Mouse (Mus musculus) testis, adult 2 months (tissue): ENCODE measurements around the gene Ddx59. TPM values are rescaled to one million over a fixed set of nuclear protein-coding genes. Genes with fewer than 3 reads are reported as not detected.
A peak's percentile ranks its signal among the peaks of the same experiment; 100 is the strongest.

Experiments used
- H3K27ac ChIP-seq: fragments of 200-500 bp; 2 replicates; pipeline ENCODE4 v1.5.1; 2012; ENCODE audit warnings: low read depth, low read length; ENCODE audit not compliant: control insufficient read depth, insufficient read depth
- H3K27me3 ChIP-seq: fragments of 200-500 bp; 2 replicates; pipeline ENCODE4 v1.6.1; 2012; ENCODE audit warnings: mild to moderate bottlenecking, low read length, moderate library complexity; ENCODE audit not compliant: control insufficient read depth, insufficient read depth
- H3K36me3 ChIP-seq: fragments of 200-500 bp; 2 replicates; pipeline ENCODE4 v1.6.1; 2012; ENCODE audit warnings: mild to moderate bottlenecking, low read length; ENCODE audit not compliant: control insufficient read depth, insufficient read depth
- H3K4me1 ChIP-seq: fragments of 200-500 bp; 2 replicates; pipeline ENCODE4 v1.6.1; 2012; ENCODE audit warnings: low read length; ENCODE audit not compliant: control insufficient read depth, insufficient read depth
- H3K4me3 ChIP-seq: fragments of 200-500 bp; 2 replicates; pipeline ENCODE4 v1.5.1; 2012; ENCODE audit warnings: low read depth, mild to moderate bottlenecking, low read length, moderate library complexity, mixed read lengths; ENCODE audit not compliant: control insufficient read depth
- CTCF ChIP-seq: fragments of 200-500 bp; IDR thresholded peaks from 2 replicates; pipeline ENCODE4 v1.5.1; 2012; ENCODE audit warnings: low read depth, mild to moderate bottlenecking, inconsistent platforms, low read length, moderate library complexity; ENCODE audit not compliant: control insufficient read depth, insufficient read depth, insufficient replicate concordance
- POLR2A ChIP-seq: fragments of 200-500 bp; IDR thresholded peaks from 2 replicates; pipeline ENCODE4 v1.6.1; 2012; ENCODE audit warnings: low read depth, mild to moderate bottlenecking, inconsistent platforms, low read length, moderate library complexity; ENCODE audit not compliant: control insufficient read depth
- polyA plus RNA-seq: library from polyadenylated mRNA; depleted of rRNA; stranded (reverse); fragments of >200 nt; gene quantifications from 2 replicates; pipeline ENCODE4 v1.2.3, GENCODE M21; 2012; rRNA removed

The Ddx59 gene
- polyA plus RNA-seq, 1 experiment = 4.7 TPM

DNA sequence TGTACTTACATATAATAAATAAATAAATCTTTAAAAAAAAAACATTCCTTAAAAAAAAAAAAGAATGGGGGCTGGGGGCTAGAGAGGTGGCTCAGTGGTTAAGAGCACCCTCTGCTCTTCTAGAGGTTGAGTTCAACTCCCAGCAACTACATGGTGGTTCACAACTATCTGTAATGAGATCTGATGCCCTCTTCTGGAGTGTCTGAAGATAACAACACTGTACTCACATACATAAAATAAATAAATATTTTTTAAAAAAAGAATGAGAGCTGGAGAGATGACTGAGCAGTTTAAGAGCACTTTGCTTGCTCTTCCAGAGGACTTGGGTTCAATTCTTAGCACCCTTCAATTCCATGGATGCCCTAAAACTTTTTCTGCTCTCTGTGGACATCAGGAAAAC is 50.1 kb downstream of the Ddx59 start:
- TF ChIP-seq POLR2A = no peak
- TF ChIP-seq CTCF = no peak
- no peak overlapping the region; the same call in 1 of the 2 replicates for H3K4me3 ChIP-seq
- H3K4me1 ChIP-seq = peaks cover 7% of the 10 kb centered on the region
- H3K27ac ChIP-seq = no peak overlapping the region
- no peaks in the 10 kb centered on the region for H3K27me3 ChIP-seq
- H3K36me3 ChIP-seq = no peaks in the 10 kb centered on the region

DNA sequence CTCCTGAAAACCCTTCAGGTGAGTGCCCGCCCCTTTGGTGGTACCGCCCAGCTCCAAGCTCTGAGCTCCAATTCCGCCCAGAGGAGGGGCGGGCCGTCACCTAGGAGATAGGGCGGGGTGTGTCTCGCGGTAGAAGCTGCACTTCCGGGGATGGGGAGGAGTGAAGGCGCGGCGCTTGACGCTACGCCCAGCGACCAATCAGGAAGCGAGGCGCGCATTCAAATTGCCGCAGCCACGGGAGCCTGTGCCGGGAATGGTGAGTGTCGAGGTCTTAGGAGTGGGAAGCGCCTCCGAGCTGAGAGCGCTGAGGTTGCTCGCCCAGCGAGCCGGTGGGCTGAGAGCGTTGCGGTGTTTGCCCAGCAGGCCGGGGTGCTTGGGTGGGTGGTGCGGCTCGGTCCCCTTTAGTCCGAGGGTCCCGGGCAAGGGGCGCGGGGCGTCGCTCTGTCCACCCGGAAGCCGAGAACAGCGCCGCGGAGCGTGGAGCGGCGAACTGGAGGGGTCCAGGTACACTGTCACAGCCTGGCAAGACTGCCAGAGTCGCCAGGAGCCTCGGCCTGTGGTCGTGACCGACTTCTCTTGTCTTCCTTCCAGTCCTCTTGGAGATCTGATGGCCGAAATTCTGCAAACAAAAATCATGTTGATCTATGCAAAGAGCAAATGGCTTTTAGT is 51.2 kb downstream of the Ddx59 start, which contains the start of gene Kif14:
Gene Kif14 (plus strand): TSS at position 201 of the 669 bp plus-strand sequence.
- Histone ChIP-seq H3K4me3 (peak within 1 kb of the TSS; percentile 92), H3K4me1 (peaks cover 7% of the 10 kb centered on the region), H3K27me3 (no peaks in the 10 kb centered on the region), H3K27ac (peak within 1 kb of the TSS; percentile 39; the same call in 1 of the 2 replicates), H3K36me3 (no peaks in the 10 kb centered on the region)
- TF ChIP-seq POLR2A (0 out of 2 replicates have a peak, but pooled peaks have one; percentile 64), CTCF (no peak)

DNA sequence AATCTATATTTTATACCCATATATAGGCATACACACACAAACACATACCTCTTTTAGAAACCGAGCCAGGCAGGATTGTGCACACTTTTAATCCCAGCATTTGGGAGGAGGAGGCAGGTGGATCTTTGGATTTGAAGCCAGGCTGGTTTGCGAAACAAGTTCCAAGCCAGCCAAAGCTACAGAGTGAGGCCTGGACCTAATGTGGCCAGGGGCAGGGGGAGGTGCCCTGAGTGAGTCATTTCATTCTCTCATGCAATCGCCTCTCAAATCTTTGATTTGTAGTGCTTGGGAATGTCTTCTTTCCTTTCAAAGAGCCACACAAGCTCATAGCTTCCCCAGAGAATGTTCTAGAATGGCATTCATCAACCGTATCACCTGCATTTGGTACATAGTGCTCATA is 54.3 kb downstream of the Ddx59 start:
- no peaks in the 10 kb centered on the region for H3K36me3 ChIP-seq

DNA sequence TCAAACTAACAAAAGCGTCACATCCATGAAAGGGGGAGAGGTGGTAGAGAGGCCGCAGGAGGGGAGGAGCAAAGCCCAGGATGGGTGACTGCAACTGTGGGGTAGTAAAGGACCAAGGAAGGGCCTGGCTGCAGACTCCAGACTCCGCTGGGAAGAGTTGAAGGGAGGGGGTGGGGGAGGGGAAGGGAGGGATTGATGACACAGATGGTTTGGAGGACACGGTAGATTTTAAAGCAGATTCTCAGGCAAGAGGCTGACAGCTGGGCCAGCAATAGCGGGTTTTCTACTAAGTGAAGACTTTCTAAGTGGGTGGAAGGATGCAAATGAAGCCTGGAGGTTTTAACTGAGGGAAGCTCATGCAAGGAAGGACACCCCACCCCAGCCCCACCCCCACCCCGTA is 55.4 kb downstream of the Ddx59 start:
- no peak overlapping the region for H3K4me3 ChIP-seq
- H3K4me1 ChIP-seq = peaks cover 2% of the 10 kb centered on the region
- no peak for TF ChIP-seq POLR2A
- TF ChIP-seq CTCF = no peak
- H3K27ac ChIP-seq = no peak overlapping the region
- H3K27me3 ChIP-seq = no peaks in the 10 kb centered on the region
- H3K36me3 ChIP-seq = no peaks in the 10 kb centered on the region

More for the DNA sequence above, 54.3 kb downstream of the Ddx59 start:
- peaks cover 2% of the 10 kb centered on the region for H3K4me1 ChIP-seq
- H3K27me3 ChIP-seq = no peaks in the 10 kb centered on the region
- H3K27ac ChIP-seq = no peak overlapping the region
- TF ChIP-seq CTCF (no peak), POLR2A (no peak)
- no peak overlapping the region for H3K4me3 ChIP-seq

Other genes starting within 250 kb of the Ddx59 start
- 11.9 and 13.3 TPM in 2 replicates for gene Mroh3, start 202.4 kb upstream of the Ddx59 start, polyA plus RNA-seq
- gene Inava, start 181.0 kb upstream of the Ddx59 start, polyA plus RNA-seq = 23.3 and 28.7 TPM in 2 replicates
- 0.57 and 0.58 TPM in 2 replicates for gene Gpr25, start 154.4 kb upstream of the Ddx59 start, polyA plus RNA-seq
- 10.4 and 11.8 TPM in 2 replicates for gene Camsap2, start 69.2 kb upstream of the Ddx59 start, polyA plus RNA-seq
- 2.0 and 2.2 TPM in 2 replicates for gene Kif14, start 51.1 kb downstream of the Ddx59 start, polyA plus RNA-seq
- gene Zfp281, start 209.6 kb downstream of the Ddx59 start, polyA plus RNA-seq = 2.0 and 2.3 TPM in 2 replicates